Mouse (Mus musculus): ENCODE results near the gene Cd200. TPM values are rescaled to one million over a fixed set of nuclear protein-coding genes. Genes with fewer than 3 reads are reported as not detected.
"Not testable (repeated sequence)": the region's sequence is repeated elsewhere in the genome, so short reads cannot be mapped to it uniquely, and the experiment has no call there.

The Cd200 gene
- polyA plus RNA-seq, 2 experiments = 27.4 to 33.8 TPM

DNA sequence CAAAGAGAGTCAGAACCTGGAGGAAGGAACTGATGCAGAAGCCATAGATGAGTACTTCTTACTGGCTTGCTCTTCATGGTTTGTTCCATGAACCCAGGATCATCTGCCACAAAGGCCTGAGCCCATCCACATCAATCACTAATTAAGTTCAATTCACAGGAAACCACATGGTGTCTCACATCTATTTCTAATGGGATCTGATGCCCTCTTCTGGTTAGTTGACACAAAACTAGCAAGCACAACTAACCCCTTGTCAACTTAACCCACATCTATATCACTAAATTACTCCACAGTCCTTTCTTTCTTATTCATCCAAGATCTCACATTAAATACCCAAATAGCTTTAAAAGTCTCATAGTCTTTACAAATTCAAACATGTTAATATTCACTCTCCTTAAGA lies 4.6 kb upstream of the Cd200 start:
- Histone ChIP-seq H3K27me3 (ENCODE audit: control insufficient read depth, insufficient read depth, low read length) (no peaks in the 10 kb centered on the region), H3K36me3 (ENCODE audit: control insufficient read depth, insufficient read depth, low read length) (no peaks in the 10 kb centered on the region), H3K4me1 (ENCODE audit: control insufficient read depth, insufficient read depth, low read length) (no peaks in the 10 kb centered on the region), H3K4me2 (replicated peaks; ENCODE audit: low read depth, low read length, severe bottlenecking) (no peak overlapping the region), H3K4me3 (replicated peaks; ENCODE audit: low read length) (no peak overlapping the region), H3K9me3 (ENCODE audit: control insufficient read depth, low read length) (no peaks in the 10 kb centered on the region), H3K9ac (ENCODE audit: low read depth, low read length, severe bottlenecking) (no peak overlapping the region), H3K27ac (replicated peaks; ENCODE audit: low read depth, low read length) (no peak overlapping the region)
- DNase-seq (ENCODE audit: low spot score) (no peak), ATAC-seq (ENCODE audit: low FRiP score, low read depth) (no peak)
- TF ChIP-seq POLR2A (IDR thresholded peaks at IDR 0.05; ENCODE audit: borderline replicate concordance, extremely low read depth, insufficient read depth, insufficient read length) = no peak

DNA sequence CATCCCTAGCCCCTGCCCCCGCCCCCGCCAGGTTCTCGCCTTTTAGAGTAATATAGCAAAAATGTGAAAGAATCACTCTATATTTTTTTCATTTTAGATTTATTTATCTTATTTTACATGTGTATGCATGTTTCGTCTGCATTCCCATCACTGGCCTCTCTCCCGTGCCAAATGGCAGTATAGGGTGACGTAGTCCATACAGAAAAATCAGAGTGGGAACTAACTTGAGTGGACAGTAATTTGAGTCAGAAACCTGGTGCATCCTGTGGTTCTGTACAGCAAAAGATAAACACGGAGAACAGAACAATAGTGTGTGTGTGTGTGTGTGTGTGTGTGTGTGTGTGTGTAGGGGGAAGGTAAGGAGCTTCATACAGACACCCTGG lies 202 bp upstream of the Cd200 start:
- Histone ChIP-seq H3K4me3 (replicated peaks; ENCODE audit: low read length) (peak overlapping the region; percentile 58), H3K9ac (ENCODE audit: low read depth, low read length, severe bottlenecking) (peak overlapping the region; percentile 67; the same call in 1 of the 2 replicates), H3K4me2 (replicated peaks; ENCODE audit: low read depth, low read length, severe bottlenecking) (peak overlapping the region; percentile 79)
- not testable (repeated sequence) for DNase-seq (ENCODE audit: low spot score); H3K4me1 ChIP-seq (ENCODE audit: control insufficient read depth, insufficient read depth, low read length); H3K27ac ChIP-seq (replicated peaks; ENCODE audit: low read depth, low read length); H3K36me3 ChIP-seq (ENCODE audit: control insufficient read depth, insufficient read depth, low read length); H3K27me3 ChIP-seq (ENCODE audit: control insufficient read depth, insufficient read depth, low read length); H3K9me3 ChIP-seq (ENCODE audit: control insufficient read depth, low read length); ATAC-seq (ENCODE audit: low FRiP score, low read depth)
- WGBS = 35% methylated on average over 7 of the region's 7 CpGs

DNA sequence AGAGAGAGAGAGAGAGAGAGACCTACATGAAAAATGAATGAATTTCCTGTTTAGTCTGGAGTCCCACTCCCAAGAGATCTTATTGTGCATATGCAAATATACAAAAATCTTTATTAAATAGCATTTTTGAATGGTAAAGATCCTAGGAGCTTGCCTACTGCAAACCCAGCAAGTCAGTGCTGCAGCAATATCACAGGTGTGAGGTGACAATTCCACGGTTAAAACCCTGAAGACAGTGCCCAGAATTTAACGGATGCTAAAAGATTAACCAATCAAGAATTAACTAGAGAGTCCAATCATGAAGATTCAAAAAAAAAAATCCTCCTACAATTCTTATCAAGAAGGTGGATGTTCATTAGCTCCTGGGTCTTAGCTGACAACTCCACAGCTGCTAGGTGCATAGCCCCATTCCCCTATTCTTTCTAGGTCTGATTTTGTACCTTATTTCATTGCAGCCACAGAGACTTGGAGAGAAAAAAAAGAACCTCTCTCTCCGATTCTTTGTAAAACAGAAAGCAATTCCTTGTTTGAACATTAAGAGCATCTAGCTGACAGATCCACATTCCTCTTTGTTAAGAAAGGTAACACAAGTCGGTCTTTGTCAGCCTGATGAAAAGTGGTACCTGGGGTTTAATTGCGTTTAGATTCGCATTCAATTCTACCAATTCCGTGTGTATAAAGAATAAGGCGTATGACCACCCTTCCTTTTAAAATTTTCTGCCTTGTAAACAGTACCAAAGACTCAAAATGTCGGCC lies 1.0 kb downstream of the Cd200 start:
- whole genome bisulfite sequencing = 34% methylated on average over 9 of the region's 9 CpGs

DNA sequence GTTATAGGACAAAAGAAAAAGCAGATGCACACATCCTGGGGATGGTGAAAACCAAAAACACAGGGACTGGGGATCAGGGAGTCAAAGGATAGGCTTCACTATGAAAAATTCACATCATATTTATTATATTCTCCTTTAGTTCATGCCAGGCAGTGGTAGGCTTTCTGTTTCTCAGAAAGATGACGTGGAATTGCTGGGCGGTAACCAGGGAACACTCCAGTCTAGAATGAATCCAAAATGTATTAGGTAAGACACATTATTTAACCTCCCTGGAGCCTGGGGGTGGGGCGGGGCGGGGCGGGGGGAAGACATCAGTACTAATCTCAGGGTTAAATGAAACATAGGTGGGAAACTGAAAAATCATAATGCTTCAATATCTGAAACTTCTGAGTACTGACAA lies 1.8 kb downstream of the Cd200 start:
- WGBS = 87% methylated on average over 5 of the region's 5 CpGs
- no peaks in the 10 kb centered on the region for H3K9me3 ChIP-seq (ENCODE audit: control insufficient read depth, low read length)
- 0 out of 2 replicates have a peak, but pooled peaks cover 3% of the 10 kb centered on the region for H3K4me1 ChIP-seq (ENCODE audit: control insufficient read depth, insufficient read depth, low read length)
- ATAC-seq (ENCODE audit: low FRiP score, low read depth) (no peak), DNase-seq (ENCODE audit: low spot score) (no peak)
- no peak overlapping the region for H3K27ac ChIP-seq (replicated peaks; ENCODE audit: low read depth, low read length)
- H3K9ac ChIP-seq (ENCODE audit: low read depth, low read length, severe bottlenecking) = no peak overlapping the region
- TF ChIP-seq POLR2A (IDR thresholded peaks at IDR 0.05; ENCODE audit: borderline replicate concordance, extremely low read depth, insufficient read depth, insufficient read length) = no peak
- H3K4me2 ChIP-seq (replicated peaks; ENCODE audit: low read depth, low read length, severe bottlenecking) = no peak overlapping the region
- no peak overlapping the region for H3K4me3 ChIP-seq (replicated peaks; ENCODE audit: low read length)
- H3K36me3 ChIP-seq (ENCODE audit: control insufficient read depth, insufficient read depth, low read length) = no peaks in the 10 kb centered on the region
- H3K27me3 ChIP-seq (ENCODE audit: control insufficient read depth, insufficient read depth, low read length) = no peaks in the 10 kb centered on the region

More for the DNA sequence above, 1.0 kb downstream of the Cd200 start:
- Histone ChIP-seq H3K9ac (ENCODE audit: low read depth, low read length, severe bottlenecking) (peak overlapping the region; percentile 67; the same call in 1 of the 2 replicates), H3K27me3 (ENCODE audit: control insufficient read depth, insufficient read depth, low read length) (no peaks in the 10 kb centered on the region), H3K9me3 (ENCODE audit: control insufficient read depth, low read length) (no peaks in the 10 kb centered on the region), H3K4me3 (replicated peaks; ENCODE audit: low read length) (peak overlapping the region; percentile 58), H3K27ac (replicated peaks; ENCODE audit: low read depth, low read length) (peak overlapping the region; percentile 72; the same call in 1 of the 2 replicates), H3K4me2 (replicated peaks; ENCODE audit: low read depth, low read length, severe bottlenecking) (peak overlapping the region; percentile 79), H3K36me3 (ENCODE audit: control insufficient read depth, insufficient read depth, low read length) (no peaks in the 10 kb centered on the region), H3K4me1 (ENCODE audit: control insufficient read depth, insufficient read depth, low read length) (0 out of 2 replicates have a peak, but pooled peaks cover 3% of the 10 kb centered on the region)
- DNase-seq (ENCODE audit: low spot score) (no peak), ATAC-seq (ENCODE audit: low FRiP score, low read depth) (no peak)
- no peak for TF ChIP-seq POLR2A (IDR thresholded peaks at IDR 0.05; ENCODE audit: borderline replicate concordance, extremely low read depth, insufficient read depth, insufficient read length)

DNA sequence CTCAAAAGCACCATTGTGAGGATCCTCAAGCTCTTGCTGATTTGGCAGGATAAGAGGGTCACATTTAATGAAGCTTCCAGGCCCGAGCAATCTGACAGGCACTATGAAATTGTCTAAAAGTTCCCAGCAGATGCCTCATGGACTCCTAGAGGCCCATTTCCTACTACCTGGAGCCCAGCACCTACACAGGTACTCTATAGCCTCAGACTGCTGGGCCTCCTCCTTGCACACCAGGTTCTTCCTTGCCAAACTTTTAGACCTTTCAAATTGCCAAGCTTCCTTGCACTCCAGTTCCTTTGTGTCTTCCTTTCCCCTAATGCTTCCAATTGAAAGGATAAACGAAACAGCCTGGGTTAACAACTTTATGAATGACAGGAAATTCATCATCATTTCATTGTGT lies 5.9 kb downstream of the Cd200 start:
- H3K9me3 ChIP-seq (ENCODE audit: control insufficient read depth, low read length) = no peaks in the 10 kb centered on the region
- H3K36me3 ChIP-seq (ENCODE audit: control insufficient read depth, insufficient read depth, low read length) = no peaks in the 10 kb centered on the region
- 0 out of 2 replicates have a peak, but pooled peaks cover 3% of the 10 kb centered on the region for H3K4me1 ChIP-seq (ENCODE audit: control insufficient read depth, insufficient read depth, low read length)
- DNase-seq (ENCODE audit: low spot score) (no peak), ATAC-seq (ENCODE audit: low FRiP score, low read depth) (no peak)
- H3K9ac ChIP-seq (ENCODE audit: low read depth, low read length, severe bottlenecking) = no peak overlapping the region
- no peaks in the 10 kb centered on the region for H3K27me3 ChIP-seq (ENCODE audit: control insufficient read depth, insufficient read depth, low read length)
- no peak for TF ChIP-seq POLR2A (IDR thresholded peaks at IDR 0.05; ENCODE audit: borderline replicate concordance, extremely low read depth, insufficient read depth, insufficient read length)
- H3K4me2 ChIP-seq (replicated peaks; ENCODE audit: low read depth, low read length, severe bottlenecking) = no peak overlapping the region
- no peak overlapping the region for H3K27ac ChIP-seq (replicated peaks; ENCODE audit: low read depth, low read length)
- 80% methylated on average over 2 of the region's 2 CpGs for WGBS
- H3K4me3 ChIP-seq (replicated peaks; ENCODE audit: low read length) = no peak overlapping the region

Measured in limb, embryonic 14.5 days (tissue).